Mouse (Mus musculus): Measurements from ENCODE around the gene 9930104L06Rik. TPM values are rescaled to one million over a fixed set of nuclear protein-coding genes. Genes with fewer than 3 reads are reported as not detected.

9930104L06Rik gene
- total and polyA plus RNA-seq, 3 experiments = 12.3 to 15.9 (median 14.8) TPM

- Histone ChIP-seq H3K4me1 (ENCODE audit: control insufficient read depth in 1 of 2, insufficient read depth in 2 of 2) (0 out of 4 replicates have a peak, but pooled peaks cover 0 to 3% of the 10 kb centered on the region in 2 experiments), H3K27me3 (replicated peaks) (peaks cover 84% of the 10 kb centered on the region), H3K4me3 (replicated peaks in 1 of 3; ENCODE audit: low read depth in 2 of 3, low read length in 2 of 3, poor library complexity in 1 of 3) (no peak overlapping the region), H3K9ac (ENCODE audit: insufficient read depth, low read depth) (no peak overlapping the region), H3K79me2 (replicated peaks; ENCODE audit: control insufficient read depth, extremely low read depth, insufficient read depth, poor library complexity, severe bottlenecking) (no peaks in the 10 kb centered on the region), H3K4me2 (ENCODE audit: insufficient read depth, low read depth, poor library complexity, severe bottlenecking) (no peak overlapping the region), H3K36me3 (replicated peaks in 1 of 2; ENCODE audit: control insufficient read depth in 1 of 2, insufficient read depth in 1 of 2, low read length in 1 of 2) (no peaks in the 10 kb centered on the region), H3K9me3 (replicated peaks; ENCODE audit: low read length) (peaks cover 3% of the 10 kb centered on the region), H3K27ac (ENCODE audit: insufficient read depth, low read depth) (no peak overlapping the region)
- in situ Hi-C loops (cut with MboI; ENCODE audit: low pct_ligation_motif_present, low pct_unique_long_range_greater_than_20kb, low sequenced_read_pairs) (no loop called here), dilution Hi-C loops (cut with MboI; ENCODE audit: extremely low pct_ligation_motif_present, extremely low pct_unique_long_range_greater_than_20kb, low sequenced_read_pairs) (no loop called here)
- DNase-seq (ENCODE audit: extremely low read depth) = no peak
- TF ChIP-seq RCOR1 (conservative IDR thresholded peaks at IDR 0.05; ENCODE audit: low read depth, low read length) = no peak
- TF ChIP-seq USF2 (conservative IDR thresholded peaks at IDR 0.05; ENCODE audit: low read depth, low read length) = no peak
- TF ChIP-seq JUN (IDR thresholded peaks at IDR 0.05; ENCODE audit: insufficient read depth, low read depth, low read length) = no peak
- TF ChIP-seq GABPA (IDR thresholded peaks at IDR 0.05; ENCODE audit: insufficient replicate concordance, low read depth, low read length) = no peak
- no peak for TF ChIP-seq TBP (conservative IDR thresholded peaks at IDR 0.05; ENCODE audit: low read depth, low read length)
- TF ChIP-seq E2F4 (IDR thresholded peaks at IDR 0.05; ENCODE audit: insufficient replicate concordance, low read depth, low read length) = no peak
- no peak for TF ChIP-seq IRF4 (IDR thresholded peaks at IDR 0.05; ENCODE audit: low read depth, low read length)
- TF ChIP-seq ZC3H11A (IDR thresholded peaks at IDR 0.05; ENCODE audit: low read depth, low read length) = no peak
- no peak for TF ChIP-seq JUND (conservative IDR thresholded peaks at IDR 0.05; ENCODE audit: low read depth, low read length)
- TF ChIP-seq TCF12 (IDR thresholded peaks at IDR 0.05; ENCODE audit: low read depth, low read length) = no peak
- no peak for TF ChIP-seq ELF1 (IDR thresholded peaks at IDR 0.05; ENCODE audit: low read depth, low read length)
- no peak for TF ChIP-seq CHD1 (IDR thresholded peaks at IDR 0.05; ENCODE audit: low read depth, low read length)
- TF ChIP-seq SMC3 (IDR thresholded peaks at IDR 0.05; ENCODE audit: low read depth, low read length) = no peak
- TF ChIP-seq UBTF (IDR thresholded peaks at IDR 0.05; ENCODE audit: low read depth, low read length) = no peak
- TF ChIP-seq BHLHE40 (IDR thresholded peaks at IDR 0.05; ENCODE audit: low read depth, low read length) = no peak
Observed at GRCm38 (mm10) chr4:124894508-124895428, 42.1 kb upstream of the 9930104L06Rik start.

- Histone ChIP-seq H3K27ac (ENCODE audit: insufficient read depth, low read depth) (no peak overlapping the region), H3K36me3 (replicated peaks in 1 of 2; ENCODE audit: control insufficient read depth in 1 of 2, insufficient read depth in 1 of 2, low read length in 1 of 2) (no peaks in the 10 kb centered on the region), H3K9me3 (replicated peaks; ENCODE audit: low read length) (peaks cover 7% of the 10 kb centered on the region), H3K27me3 (replicated peaks) (peaks cover 81% of the 10 kb centered on the region), H3K4me2 (ENCODE audit: insufficient read depth, low read depth, poor library complexity, severe bottlenecking) (no peak overlapping the region), H3K79me2 (replicated peaks; ENCODE audit: control insufficient read depth, extremely low read depth, insufficient read depth, poor library complexity, severe bottlenecking) (no peaks in the 10 kb centered on the region), H3K4me3 (replicated peaks in 1 of 3; ENCODE audit: low read depth in 2 of 3, low read length in 2 of 3, poor library complexity in 1 of 3) (no peak overlapping the region), H3K4me1 (ENCODE audit: control insufficient read depth in 1 of 2, insufficient read depth in 2 of 2) (0 out of 4 replicates have a peak, but pooled peaks cover 0 to 3% of the 10 kb centered on the region in 2 experiments), H3K9ac (ENCODE audit: insufficient read depth, low read depth) (no peak overlapping the region)
- no peak for TF ChIP-seq UBTF (IDR thresholded peaks at IDR 0.05; ENCODE audit: low read depth, low read length)
- no peak for TF ChIP-seq RAD21 (IDR thresholded peaks at IDR 0.05; ENCODE audit: low read depth, low read length)
- no peak for TF ChIP-seq BHLHE40 (IDR thresholded peaks at IDR 0.05; ENCODE audit: low read depth, low read length)
- TF ChIP-seq KAT2A (IDR thresholded peaks at IDR 0.05; ENCODE audit: insufficient replicate concordance, low read length) = no peak
- TF ChIP-seq POLR2A (IDR thresholded peaks at IDR 0.05; ENCODE audit: low read depth, low read length) = no peak
- TF ChIP-seq JUN (IDR thresholded peaks at IDR 0.05; ENCODE audit: insufficient read depth, low read depth, low read length) = no peak
- TF ChIP-seq ZKSCAN1 (IDR thresholded peaks at IDR 0.05; ENCODE audit: borderline replicate concordance, low read depth, low read length) = no peak
- TF ChIP-seq CTCF (conservative IDR thresholded peaks at IDR 0.05 in 1 of 2, IDR thresholded peaks at IDR 0.05 in 1 of 2; ENCODE audit: low read depth in 2 of 2, low read length in 2 of 2) = no peak
- no peak for TF ChIP-seq POLR2AphosphoS2 (IDR thresholded peaks at IDR 0.05; ENCODE audit: low read depth, low read length)
- TF ChIP-seq MAFK (IDR thresholded peaks at IDR 0.05; ENCODE audit: insufficient replicate concordance, low read length) = no peak
- no peak for TF ChIP-seq GABPA (IDR thresholded peaks at IDR 0.05; ENCODE audit: insufficient replicate concordance, low read depth, low read length)
- TF ChIP-seq CHD2 (IDR thresholded peaks at IDR 0.05; ENCODE audit: low read length) = no peak
- TF ChIP-seq HCFC1 (IDR thresholded peaks at IDR 0.05; ENCODE audit: low read depth, low read length) = no peak
- no peak for TF ChIP-seq MEF2A (IDR thresholded peaks at IDR 0.05; ENCODE audit: borderline replicate concordance, low read depth, low read length)
- no peak for TF ChIP-seq ZMIZ1 (IDR thresholded peaks at IDR 0.05; ENCODE audit: low read depth, low read length)
- DNase-seq (ENCODE audit: extremely low read depth) = no peak
- in situ Hi-C loops (cut with MboI; ENCODE audit: low pct_ligation_motif_present, low pct_unique_long_range_greater_than_20kb, low sequenced_read_pairs) = no loop called here
- dilution Hi-C loops (cut with MboI; ENCODE audit: extremely low pct_ligation_motif_present, extremely low pct_unique_long_range_greater_than_20kb, low sequenced_read_pairs) = no loop called here
Observed at GRCm38 (mm10) chr4:124898428-124898827, 38.4 kb upstream of the 9930104L06Rik start.

All from CH12.LX (cell line).